Mouse (Mus musculus): ENCODE results near the gene Nav3. TPM values are rescaled to one million over a fixed set of nuclear protein-coding genes. Genes with fewer than 3 reads are reported as not detected.
A peak's percentile ranks its signal among the peaks of the same experiment; 100 is the strongest.

Gene Nav3
- total and polyA plus RNA-seq, 3 experiments: not detected

DNA sequence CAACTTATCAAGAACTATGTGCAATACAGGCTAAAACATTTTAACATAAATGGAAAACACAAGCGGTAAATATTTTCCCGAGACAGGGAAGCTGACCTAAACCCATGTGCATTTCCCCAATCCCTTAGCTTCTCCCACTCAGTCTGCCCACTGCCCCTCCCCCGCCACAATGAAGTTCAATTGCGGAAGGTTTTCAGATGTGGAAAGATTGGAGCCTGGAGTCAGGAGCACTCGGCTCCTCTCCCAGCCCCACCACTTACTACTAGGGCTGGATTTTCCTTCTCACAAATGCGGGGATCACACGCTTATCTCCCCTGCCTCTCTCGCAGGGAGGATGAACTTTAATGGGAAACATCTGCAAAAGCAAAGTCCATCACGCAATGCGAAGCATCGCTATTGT lies 534.6 kb downstream of the Nav3 start:
- TF ChIP-seq ZC3H11A (IDR thresholded peaks at IDR 0.05; ENCODE audit: low read depth, low read length): no peak
- no peak for TF ChIP-seq GABPA (IDR thresholded peaks at IDR 0.05; ENCODE audit: low read depth, low read length)
- no peak for TF ChIP-seq EP300 (IDR thresholded peaks at IDR 0.05; ENCODE audit: low read depth in 1 of 2, low read length in 2 of 2)
- Histone ChIP-seq H3K36me3 (ENCODE audit: control insufficient read depth in 1 of 2, insufficient read depth in 2 of 2, low read length in 2 of 2) (no peaks in the 10 kb centered on the region), H3K4me3 (ENCODE audit: control insufficient read depth in 1 of 2, insufficient read depth in 1 of 2, low read depth in 2 of 2, low read length in 2 of 2) (no peak overlapping the region), H3K9me3 (replicated peaks; ENCODE audit: insufficient read depth, low read length) (no peaks in the 10 kb centered on the region), H3K9ac (ENCODE audit: control insufficient read depth, low read depth, low read length, poor library complexity, severe bottlenecking) (no peak overlapping the region), H3K27me3 (ENCODE audit: control insufficient read depth in 1 of 2, insufficient read depth in 2 of 2, low read length in 2 of 2) (no peaks in the 10 kb centered on the region), H3K79me2 (ENCODE audit: control insufficient read depth, insufficient read depth, low read length, poor library complexity) (no peaks in the 10 kb centered on the region), H3K27ac (ENCODE audit: control insufficient read depth, low read depth, low read length) (no peak overlapping the region), H3K4me1 (ENCODE audit: control insufficient read depth in 1 of 2, insufficient read depth in 2 of 2, low read length in 2 of 2) (no peaks in the 10 kb centered on the region)
- no peak for DNase-seq (ENCODE audit: low read depth, low spot score)

DNA sequence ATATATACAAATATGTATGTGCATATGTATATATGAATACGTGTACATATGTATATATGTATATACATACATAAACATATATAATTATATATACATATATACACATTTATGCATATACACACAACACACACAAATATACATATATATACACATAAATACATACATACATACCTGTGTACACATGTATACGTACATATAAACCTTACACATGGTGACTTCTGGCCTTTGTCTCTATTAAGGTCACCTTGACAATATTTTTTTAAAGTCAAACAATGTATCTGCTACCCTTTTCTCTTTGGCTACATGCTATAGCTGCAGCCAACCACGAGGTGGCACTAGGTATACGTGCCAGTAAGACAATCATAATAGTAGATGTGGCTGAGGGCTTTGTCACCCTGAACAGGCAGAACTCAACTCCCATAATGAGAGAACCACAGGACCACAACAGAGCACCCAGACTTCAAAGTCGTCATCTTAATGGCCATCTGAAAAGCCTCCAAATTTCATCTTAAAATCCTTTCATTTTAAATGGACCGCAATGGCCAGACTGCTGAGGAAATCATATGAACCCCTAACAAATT lies 535.3 kb downstream of the Nav3 start:
- Histone ChIP-seq H3K79me2 (ENCODE audit: control insufficient read depth, insufficient read depth, low read length, poor library complexity) (no peaks in the 10 kb centered on the region), H3K36me3 (ENCODE audit: control insufficient read depth in 1 of 2, insufficient read depth in 2 of 2, low read length in 2 of 2) (no peaks in the 10 kb centered on the region), H3K27me3 (ENCODE audit: control insufficient read depth in 1 of 2, insufficient read depth in 2 of 2, low read length in 2 of 2) (no peaks in the 10 kb centered on the region), H3K27ac (ENCODE audit: control insufficient read depth, low read depth, low read length) (no peak overlapping the region), H3K9me3 (replicated peaks; ENCODE audit: insufficient read depth, low read length) (no peaks in the 10 kb centered on the region), H3K4me3 (ENCODE audit: control insufficient read depth in 1 of 2, insufficient read depth in 1 of 2, low read depth in 2 of 2, low read length in 2 of 2) (no peak overlapping the region), H3K9ac (ENCODE audit: control insufficient read depth, low read depth, low read length, poor library complexity, severe bottlenecking) (no peak overlapping the region), H3K4me1 (ENCODE audit: control insufficient read depth in 1 of 2, insufficient read depth in 2 of 2, low read length in 2 of 2) (no peaks in the 10 kb centered on the region)
- TF ChIP-seq RAD21 (IDR thresholded peaks at IDR 0.05; ENCODE audit: low read depth, low read length): peak; percentile 77
- TF ChIP-seq POLR2A (IDR thresholded peaks at IDR 0.05; ENCODE audit: control insufficient read depth in 1 of 2, insufficient read depth in 1 of 2, low read depth in 1 of 2, low read length in 2 of 2, poor library complexity in 1 of 2): no peak
- TF ChIP-seq TAL1 (IDR thresholded peaks at IDR 0.05; ENCODE audit: low read length): no peak
- no peak for TF ChIP-seq MYC (IDR thresholded peaks at IDR 0.05; ENCODE audit: low read depth, low read length)
- TF ChIP-seq POLR2AphosphoS2 (IDR thresholded peaks at IDR 0.05; ENCODE audit: low read length): no peak
- no peak for TF ChIP-seq MAX (IDR thresholded peaks at IDR 0.05; ENCODE audit: low read length)
- TF ChIP-seq JUND (IDR thresholded peaks at IDR 0.05; ENCODE audit: low read depth, low read length): no peak
- no peak for TF ChIP-seq RCOR1 (IDR thresholded peaks at IDR 0.05; ENCODE audit: low read depth, low read length)
- TF ChIP-seq E2F4 (IDR thresholded peaks at IDR 0.05; ENCODE audit: borderline replicate concordance, low read depth, low read length): no peak
- no peak for TF ChIP-seq NELFE (IDR thresholded peaks at IDR 0.05; ENCODE audit: low read depth, low read length)
- TF ChIP-seq GATA1 (IDR thresholded peaks at IDR 0.05; ENCODE audit: low read depth, low read length): no peak
- TF ChIP-seq TCF12 (IDR thresholded peaks at IDR 0.05; ENCODE audit: low read depth, low read length): no peak
- TF ChIP-seq SIN3A (IDR thresholded peaks at IDR 0.05; ENCODE audit: low read length): no peak
- peak; percentile 56 for TF ChIP-seq SMC3 (IDR thresholded peaks at IDR 0.05; ENCODE audit: low read depth, low read length)
- TF ChIP-seq ZKSCAN1 (IDR thresholded peaks at IDR 0.05; ENCODE audit: low read depth, low read length): no peak
- TF ChIP-seq CHD2 (IDR thresholded peaks at IDR 0.05; ENCODE audit: low read length): no peak
- TF ChIP-seq POLR2AphosphoS5 (IDR thresholded peaks at IDR 0.05; ENCODE audit: borderline replicate concordance, low read depth, low read length): no peak
- peak; percentile 65 to 78 (median 71) for TF ChIP-seq CTCF (IDR thresholded peaks at IDR 0.05 in 2 of 3, conservative IDR thresholded peaks at IDR 0.05 in 1 of 3; ENCODE audit: control insufficient read depth in 1 of 3, insufficient read depth in 1 of 3, low read depth in 2 of 3, low read length in 3 of 3, poor library complexity in 1 of 3, severe bottlenecking in 1 of 3)
- no peak for TF ChIP-seq GABPA (IDR thresholded peaks at IDR 0.05; ENCODE audit: low read depth, low read length)
- TF ChIP-seq MYB (IDR thresholded peaks at IDR 0.05; ENCODE audit: low read depth, low read length): no peak
- TF ChIP-seq MEF2A (IDR thresholded peaks at IDR 0.05; ENCODE audit: extremely low read depth, insufficient replicate concordance, low read depth, low read length, poor library complexity, severe bottlenecking): no peak
- TF ChIP-seq CHD1 (IDR thresholded peaks at IDR 0.05; ENCODE audit: low read depth, low read length): no peak
- DNase-seq (ENCODE audit: low read depth, low spot score): peak; percentile 64

Measured in MEL (cell line).